Mouse (Mus musculus) spleen, adult 2 months (tissue): ENCODE data around the gene Adgrg5.

ENCODE experiments used
- CTCF ChIP-seq: fragments of 200-500 bp; IDR thresholded peaks from 2 replicates; pipeline ENCODE4 v1.5.1; 2011; ENCODE audit warnings: mild to moderate bottlenecking, inconsistent platforms; ENCODE audit not compliant: insufficient read depth, insufficient read length, insufficient replicate concordance; ENCODE audit errors: extremely low read depth
- POLR2A ChIP-seq: fragments of 200-500 bp; IDR thresholded peaks from 2 replicates; pipeline ENCODE4 v1.6.1; 2011; ENCODE audit warnings: low read depth, low read length, inconsistent platforms

GRCm38 (mm10) chr8:94973786-94974185 is 50.3 kb downstream of the Adgrg5 start:
- TF ChIP-seq CTCF, result no peak
- TF ChIP-seq POLR2A, result no peak
